Mouse (Mus musculus): Measurements from ENCODE around the gene Olfr530. TPM values are rescaled to one million over a fixed set of nuclear protein-coding genes. Genes with fewer than 3 reads are reported as not detected.

Gene Olfr530
- polyA plus RNA-seq (2015; fragmentation: Nextera tagmentation; extraction: Ambion mirVana) = not detected in 2 replicates

DNA sequence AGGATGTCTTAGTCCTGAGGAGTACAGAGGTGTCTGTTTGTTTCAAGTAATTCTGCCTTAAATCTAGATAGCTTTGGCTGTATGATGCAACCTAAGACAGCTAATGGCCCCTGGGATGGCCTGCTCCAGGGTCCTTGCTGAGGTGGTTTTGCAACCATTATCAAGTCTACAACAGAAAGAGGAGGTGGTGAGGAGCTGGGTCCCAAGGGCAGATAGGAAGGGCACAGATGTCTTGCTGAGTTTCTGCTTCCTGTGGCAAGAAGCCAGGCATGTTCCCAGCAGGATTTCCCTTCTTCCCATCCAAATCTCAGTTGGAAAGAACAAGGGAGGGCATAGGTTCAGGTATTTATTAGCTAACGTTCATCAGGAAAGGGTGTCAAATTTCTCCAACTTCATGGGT is at the start of gene Olfr530:
TSS of gene Olfr530 (minus strand) at position 101 of the 400 bp plus-strand sequence.
- no peaks in the 10 kb centered on the region for H3K27me3 ChIP-seq
- no peaks in the 10 kb centered on the region for H3K9me3 ChIP-seq
- no peak within 1 kb of the TSS for H3K4me3 ChIP-seq (replicated peaks)
- no peak for ATAC-seq
- no peak within 1 kb of the TSS for H3K27ac ChIP-seq
- no peak within 1 kb of the TSS for H3K9ac ChIP-seq (replicated peaks)
- no peak within 1 kb of the TSS for H3K4me2 ChIP-seq (replicated peaks)
- no peaks in the 10 kb centered on the region for H3K4me1 ChIP-seq (replicated peaks)
- no peaks in the 10 kb centered on the region for H3K36me3 ChIP-seq
- WGBS = 69% methylated on average over 1 of the region's 1 CpGs

DNA sequence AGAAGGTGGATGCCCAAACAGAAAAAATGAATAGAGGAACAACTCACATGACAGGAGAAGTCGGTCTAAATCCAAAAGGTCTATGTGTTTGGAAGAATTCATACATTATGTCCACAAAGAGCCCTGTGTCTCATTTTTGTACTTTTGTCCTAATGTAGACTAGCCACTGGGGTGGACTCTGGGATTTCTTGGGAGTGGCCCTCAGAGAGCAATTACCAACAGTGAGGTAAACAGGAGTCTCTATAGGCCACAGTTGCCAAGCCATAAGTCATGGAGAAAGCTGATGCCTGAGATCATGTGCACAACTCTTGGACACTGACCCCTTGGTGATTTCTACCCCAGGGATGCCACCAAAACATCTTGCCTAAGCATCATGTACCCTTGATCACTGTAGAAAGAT is 45.4 kb upstream of the Olfr530 start, which contains the start of gene Olfr532:
TSS of gene Olfr532 (minus strand) at position 101 of the 400 bp plus-strand sequence.
- H3K4me3 ChIP-seq (replicated peaks) = no peak within 1 kb of the TSS
- H3K4me1 ChIP-seq (replicated peaks) = no peaks in the 10 kb centered on the region
- H3K27me3 ChIP-seq = no peaks in the 10 kb centered on the region
- no peak within 1 kb of the TSS for H3K4me2 ChIP-seq (replicated peaks)
- ATAC-seq = no peak
- H3K9ac ChIP-seq (replicated peaks) = no peak within 1 kb of the TSS
- no peak within 1 kb of the TSS for H3K27ac ChIP-seq
- no peaks in the 10 kb centered on the region for H3K9me3 ChIP-seq
- 93% methylated on average over 1 of the region's 1 CpGs for WGBS
- no peaks in the 10 kb centered on the region for H3K36me3 ChIP-seq

DNA sequence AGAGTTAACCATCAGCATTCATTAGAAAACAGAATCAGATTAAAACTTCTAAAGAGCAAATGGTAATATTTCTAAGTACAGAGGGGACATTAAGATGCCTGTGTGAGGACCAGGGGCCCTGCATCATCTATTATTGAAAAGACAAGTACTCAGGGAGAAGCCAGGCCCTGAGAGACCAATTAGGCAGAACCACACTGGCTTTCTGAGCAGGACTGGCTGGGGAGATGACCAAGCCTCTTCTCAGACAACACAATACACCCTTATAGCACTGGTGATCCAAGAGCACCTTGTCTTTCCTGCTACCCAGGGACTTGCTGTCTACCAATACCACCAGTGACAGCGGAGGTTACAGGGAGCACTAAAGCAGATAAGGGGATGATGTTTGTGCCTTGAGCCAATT is 26.7 kb upstream of the Olfr530 start, which contains the start of gene Olfr531:
TSS of gene Olfr531 (minus strand) at position 101 of the 400 bp plus-strand sequence.
- Histone ChIP-seq H3K27me3 (no peaks in the 10 kb centered on the region), H3K27ac (no peak within 1 kb of the TSS)

DNA sequence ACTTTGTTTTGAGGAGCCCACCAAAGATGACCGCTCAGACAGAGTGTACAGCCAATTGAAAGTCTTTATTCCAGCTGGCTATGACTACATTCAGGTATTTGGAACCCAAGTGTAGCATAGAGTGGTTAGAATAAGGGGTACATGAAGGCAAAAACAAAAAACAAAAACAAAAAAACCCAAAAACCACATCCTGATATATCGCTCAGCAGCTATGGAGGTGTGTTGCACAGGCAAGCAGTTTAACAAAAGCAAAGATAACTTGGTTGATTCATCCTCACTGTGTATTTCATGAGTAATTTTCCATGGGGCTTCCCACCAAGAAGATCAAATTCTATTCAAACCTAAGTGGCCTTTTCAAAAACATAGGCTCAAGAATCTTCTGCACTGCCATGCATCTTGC is 780 bp upstream of the Olfr530 start:
- H3K9me3 ChIP-seq = no peaks in the 10 kb centered on the region
- no peak overlapping the region for H3K27ac ChIP-seq
- H3K36me3 ChIP-seq = no peaks in the 10 kb centered on the region
- WGBS = 97% methylated on average over 2 of the region's 2 CpGs
- H3K9ac ChIP-seq (replicated peaks) = no peak overlapping the region
- H3K4me1 ChIP-seq (replicated peaks) = no peaks in the 10 kb centered on the region
- no peaks in the 10 kb centered on the region for H3K27me3 ChIP-seq
- no peak overlapping the region for H3K4me3 ChIP-seq (replicated peaks)
- no peak for ATAC-seq
- no peak overlapping the region for H3K4me2 ChIP-seq (replicated peaks)

More for the DNA sequence above, 26.7 kb upstream of the Olfr530 start, which contains the start of gene Olfr531:
- no peak within 1 kb of the TSS for H3K9ac ChIP-seq (replicated peaks)
- WGBS = 77% methylated on average over 1 of the region's 1 CpGs
- no peak within 1 kb of the TSS for H3K4me2 ChIP-seq (replicated peaks)
- H3K4me1 ChIP-seq (replicated peaks) = no peaks in the 10 kb centered on the region
- ATAC-seq = no peak
- no peaks in the 10 kb centered on the region for H3K9me3 ChIP-seq
- no peaks in the 10 kb centered on the region for H3K36me3 ChIP-seq
- no peak within 1 kb of the TSS for H3K4me3 ChIP-seq (replicated peaks)

DNA sequence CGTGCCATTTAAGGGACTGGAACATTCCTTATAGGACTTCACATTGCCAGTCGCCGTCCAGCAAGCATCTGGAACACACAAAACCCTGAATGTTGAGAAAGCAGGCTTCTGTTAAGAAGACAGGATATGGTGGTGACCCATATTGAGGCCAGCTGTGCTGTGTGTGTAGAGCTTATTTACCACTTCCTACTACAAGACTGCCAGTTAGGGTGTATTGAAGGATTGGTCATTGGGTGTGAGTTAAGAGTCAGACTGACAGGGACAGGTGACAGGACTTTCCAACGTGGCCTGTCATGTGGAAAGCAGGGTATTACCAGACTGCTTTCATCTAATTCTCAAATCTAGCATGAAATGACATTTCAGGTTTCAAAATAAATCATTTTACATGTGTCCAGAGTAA is 1.8 kb downstream of the Olfr530 start:
- Histone ChIP-seq H3K9me3 (no peaks in the 10 kb centered on the region), H3K36me3 (no peaks in the 10 kb centered on the region), H3K4me3 (replicated peaks) (no peak overlapping the region), H3K27me3 (no peaks in the 10 kb centered on the region), H3K4me2 (replicated peaks) (no peak overlapping the region), H3K9ac (replicated peaks) (no peak overlapping the region), H3K27ac (no peak overlapping the region), H3K4me1 (replicated peaks) (no peaks in the 10 kb centered on the region)
- ATAC-seq = no peak
- WGBS = 86% methylated on average over 4 of the region's 4 CpGs

DNA sequence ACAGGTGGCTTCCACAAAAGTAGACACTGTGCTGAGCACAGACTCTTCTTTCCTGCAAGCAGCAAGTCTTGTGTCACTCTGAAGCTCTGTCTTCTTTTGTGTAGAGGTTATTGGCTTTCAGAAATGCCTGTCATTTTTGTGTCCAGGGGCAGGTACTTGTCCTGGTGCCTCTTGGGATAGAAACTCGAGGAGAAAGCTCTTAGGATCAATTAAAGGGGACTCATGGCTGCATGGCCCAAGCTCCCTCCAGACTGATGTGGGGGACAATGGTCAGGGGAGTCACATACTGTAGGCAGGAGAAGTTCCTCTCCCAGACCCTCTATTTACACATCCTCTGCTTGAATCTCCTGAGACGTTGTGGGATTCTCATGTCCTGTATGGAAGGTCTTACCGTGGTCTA is 14.6 kb downstream of the Olfr530 start, which contains the start of gene Olfr60:
TSS of gene Olfr60 (minus strand) at position 101 of the 400 bp plus-strand sequence.
- H3K4me2 ChIP-seq (replicated peaks) = no peak within 1 kb of the TSS
- H3K4me1 ChIP-seq (replicated peaks) = no peaks in the 10 kb centered on the region
- no peaks in the 10 kb centered on the region for H3K9me3 ChIP-seq
- H3K9ac ChIP-seq (replicated peaks) = no peak within 1 kb of the TSS
- H3K36me3 ChIP-seq = no peaks in the 10 kb centered on the region
- no peak within 1 kb of the TSS for H3K27ac ChIP-seq
- no peak within 1 kb of the TSS for H3K4me3 ChIP-seq (replicated peaks)
- WGBS = 67% methylated on average over 3 of the region's 3 CpGs
- no peaks in the 10 kb centered on the region for H3K27me3 ChIP-seq
- ATAC-seq = no peak

DNA sequence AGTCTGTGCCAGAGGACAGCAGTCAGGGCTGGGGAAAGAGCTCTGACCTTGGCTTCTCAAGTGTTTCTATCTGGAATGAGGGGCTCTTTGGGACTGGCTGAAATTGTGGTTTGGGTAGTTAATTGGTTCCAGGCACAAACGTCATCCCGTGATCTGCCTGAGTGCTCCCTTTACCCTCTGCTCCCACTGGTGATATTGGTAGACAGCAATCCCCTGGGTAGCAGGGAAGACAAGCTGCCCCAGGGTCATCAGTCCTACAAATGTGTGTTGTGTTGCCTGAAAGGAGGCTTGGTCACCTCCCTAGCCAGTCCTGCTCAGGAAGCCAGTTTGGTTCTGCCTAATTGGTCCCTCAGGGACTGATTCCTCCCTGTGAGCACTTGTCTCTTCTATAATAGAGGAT is 42.4 kb downstream of the Olfr530 start, which contains the start of gene Olfr527:
TSS of gene Olfr527 (plus strand) at position 301 of the 400 bp plus-strand sequence.
- no peak within 1 kb of the TSS for H3K27ac ChIP-seq
- H3K9me3 ChIP-seq = no peaks in the 10 kb centered on the region
- no peak within 1 kb of the TSS for H3K4me2 ChIP-seq (replicated peaks)
- no peak within 1 kb of the TSS for H3K9ac ChIP-seq (replicated peaks)
- H3K36me3 ChIP-seq = no peaks in the 10 kb centered on the region
- WGBS = 67% methylated on average over 2 of the region's 2 CpGs
- no peak for ATAC-seq
- H3K4me3 ChIP-seq (replicated peaks) = no peak within 1 kb of the TSS
- H3K4me1 ChIP-seq (replicated peaks) = no peaks in the 10 kb centered on the region
- H3K27me3 ChIP-seq = no peaks in the 10 kb centered on the region

DNA sequence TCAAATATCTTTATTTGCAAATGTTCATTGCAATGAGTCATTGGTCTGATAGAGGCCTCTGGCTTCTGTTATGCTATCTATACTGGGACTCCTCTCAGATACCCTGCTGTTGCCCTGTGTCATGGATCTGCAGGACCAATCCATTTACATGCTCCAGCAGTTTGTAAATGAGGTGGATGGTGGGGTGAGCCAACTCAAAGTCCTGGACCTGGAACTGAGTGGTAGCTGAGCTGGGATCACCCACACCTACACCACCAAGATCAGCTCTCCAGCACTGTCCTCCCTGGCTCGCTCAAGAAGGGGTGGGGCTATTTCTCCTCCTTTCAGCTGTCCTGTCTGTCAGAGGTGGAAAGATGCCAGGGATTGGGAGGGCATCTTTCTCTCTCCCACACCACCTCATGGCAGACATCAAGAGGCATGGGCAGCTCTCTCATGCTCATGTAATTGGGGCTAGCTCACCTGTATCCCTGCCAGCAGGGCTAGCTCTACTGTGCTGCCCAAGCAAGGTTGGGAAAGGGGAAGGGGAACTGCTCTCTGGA is 46.3 kb downstream of the Olfr530 start:
- no peak for ATAC-seq
- Histone ChIP-seq H3K27me3 (no peaks in the 10 kb centered on the region), H3K27ac (no peak overlapping the region), H3K9me3 (no peaks in the 10 kb centered on the region), H3K36me3 (no peaks in the 10 kb centered on the region), H3K4me3 (replicated peaks) (no peak overlapping the region), H3K9ac (replicated peaks) (no peak overlapping the region), H3K4me1 (replicated peaks) (no peaks in the 10 kb centered on the region), H3K4me2 (replicated peaks) (no peak overlapping the region)
- WGBS = 47% methylated on average over 1 of the region's 1 CpGs

Other genes starting within 250 kb of the Olfr530 start
- gene Mtg1, start 238.8 kb downstream of the Olfr530 start, polyA plus RNA-seq (2015; fragmentation: Nextera tagmentation; extraction: Ambion mirVana) = 29.2 and 32.8 TPM in 2 replicates
- 7.8 and 8.1 TPM in 2 replicates for gene Sprn, start 221.5 kb downstream of the Olfr530 start, polyA plus RNA-seq (2015; fragmentation: Nextera tagmentation; extraction: Ambion mirVana)
- gene Olfr522, start 211.6 kb downstream of the Olfr530 start, polyA plus RNA-seq (2015; fragmentation: Nextera tagmentation; extraction: Ambion mirVana) = not detected in 2 replicates
- gene Olfr523, start 203.1 kb downstream of the Olfr530 start, polyA plus RNA-seq (2015; fragmentation: Nextera tagmentation; extraction: Ambion mirVana) = not detected in 2 replicates
- not detected in 2 replicates for gene Olfr524, start 170.4 kb downstream of the Olfr530 start, polyA plus RNA-seq (2015; fragmentation: Nextera tagmentation; extraction: Ambion mirVana)
- gene Cd163l1, start 158.1 kb downstream of the Olfr530 start, polyA plus RNA-seq (2015; fragmentation: Nextera tagmentation; extraction: Ambion mirVana) = 0.05 TPM in 1 of 2 replicates, not detected in the other
- gene 5830411N06Rik, start 129.0 kb downstream of the Olfr530 start, polyA plus RNA-seq (2015; fragmentation: Nextera tagmentation; extraction: Ambion mirVana) = not detected in 2 replicates
- gene Olfr525, start 55.5 kb downstream of the Olfr530 start, polyA plus RNA-seq (2015; fragmentation: Nextera tagmentation; extraction: Ambion mirVana) = not detected in 2 replicates
- not detected in 2 replicates for gene Olfr527, start 42.3 kb downstream of the Olfr530 start, polyA plus RNA-seq (2015; fragmentation: Nextera tagmentation; extraction: Ambion mirVana)
- gene Olfr60, start 14.7 kb downstream of the Olfr530 start, polyA plus RNA-seq (2015; fragmentation: Nextera tagmentation; extraction: Ambion mirVana) = not detected in 2 replicates
- not detected in 2 replicates for gene Olfr531, start 26.6 kb upstream of the Olfr530 start, polyA plus RNA-seq (2015; fragmentation: Nextera tagmentation; extraction: Ambion mirVana)
- gene Olfr532, start 45.3 kb upstream of the Olfr530 start, polyA plus RNA-seq (2015; fragmentation: Nextera tagmentation; extraction: Ambion mirVana) = not detected in 2 replicates
- gene Olfr533, start 87.0 kb upstream of the Olfr530 start, polyA plus RNA-seq (2015; fragmentation: Nextera tagmentation; extraction: Ambion mirVana) = not detected in 2 replicates
- not detected in 2 replicates for gene Olfr535, start 107.9 kb upstream of the Olfr530 start, polyA plus RNA-seq (2015; fragmentation: Nextera tagmentation; extraction: Ambion mirVana)
- not detected in 2 replicates for gene Olfr536, start 131.1 kb upstream of the Olfr530 start, polyA plus RNA-seq (2015; fragmentation: Nextera tagmentation; extraction: Ambion mirVana)
- gene Olfr538, start 191.6 kb upstream of the Olfr530 start, polyA plus RNA-seq (2015; fragmentation: Nextera tagmentation; extraction: Ambion mirVana) = not detected in 2 replicates
- 0.01 and 0.03 TPM in 2 replicates for gene Olfr46, start 224.9 kb upstream of the Olfr530 start, polyA plus RNA-seq (2015; fragmentation: Nextera tagmentation; extraction: Ambion mirVana)

Measured in midbrain, embryonic 13.5 days (tissue).